Mouse (Mus musculus): ENCODE measurements at regions not wholly inside any gene's neighbourhood (a gene's known extent, or its start where the extent isn't known, plus 50 kb on each side); places are given as distances from the start of the nearest gene placed in this dataset.
"Not testable (repeated sequence)": the region's sequence is repeated elsewhere in the genome, so short reads cannot be mapped to it uniquely, and the experiment has no call there.

DNA sequence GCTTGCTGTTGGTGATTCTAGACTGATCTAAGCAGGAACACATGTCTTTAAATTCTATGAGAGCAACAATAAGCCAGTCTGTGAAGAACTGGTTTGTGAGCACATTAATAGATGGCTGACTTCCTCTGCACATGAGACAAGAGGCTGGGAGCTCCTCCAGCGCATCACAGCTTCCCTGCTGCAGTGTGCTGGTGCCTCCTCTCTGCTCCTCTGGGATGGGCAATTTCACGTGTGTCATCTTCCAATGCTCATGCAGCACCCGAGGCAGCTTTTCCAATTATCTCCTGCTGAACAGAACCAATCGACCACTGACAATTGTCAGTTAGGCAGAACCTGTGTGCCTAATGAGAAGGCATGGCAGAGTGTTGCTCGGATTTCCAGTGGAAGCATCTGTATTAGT, 86.5 kb upstream of the Smlr1 start:
- ATAC-seq = 0 out of 2 replicates have a peak, but pooled peaks have one; percentile 16
- H3K36me3 ChIP-seq (ENCODE audit: insufficient read depth) = no peaks in the 10 kb centered on the region
- H3K9me3 ChIP-seq (ENCODE audit: low read length) = no peaks in the 10 kb centered on the region
- H3K9ac ChIP-seq = no peak overlapping the region
- peaks cover 4% of the 10 kb centered on the region; the same call in 1 of the 2 replicates for H3K4me1 ChIP-seq (ENCODE audit: insufficient read depth)
- H3K4me3 ChIP-seq (ENCODE audit: low read depth, low read length) = no peak overlapping the region
- no peak overlapping the region for H3K4me2 ChIP-seq (ENCODE audit: low read depth)
- TF ChIP-seq CTCF (IDR thresholded peaks at IDR 0.05; ENCODE audit: low read depth) = no peak
- H3K27ac ChIP-seq (ENCODE audit: low read depth, low read length) = no peak overlapping the region
- WGBS = 60% methylated on average over 5 of the region's 5 CpGs
- no peaks in the 10 kb centered on the region for H3K27me3 ChIP-seq (ENCODE audit: insufficient read depth, low read length)
- DNase-seq = peak; percentile 13

DNA sequence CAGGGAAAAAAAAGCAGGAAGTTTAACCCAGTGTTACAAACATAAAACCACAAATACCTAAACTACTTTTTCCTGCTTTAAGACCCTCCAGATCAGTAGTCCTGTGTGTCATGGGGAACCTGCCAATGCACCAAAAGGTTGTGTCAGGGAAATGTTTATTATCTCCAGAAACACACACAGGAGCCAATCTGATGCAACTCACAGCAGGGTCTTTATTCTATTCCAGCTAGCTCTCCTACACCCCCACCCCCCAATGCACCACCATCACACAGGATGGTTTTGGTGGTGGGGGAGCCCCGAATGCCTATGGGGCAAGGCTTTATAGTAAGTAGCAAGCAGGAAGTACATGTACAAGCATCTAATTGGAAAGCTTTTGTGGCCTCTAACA, 85.7 kb upstream of the Smlr1 start:
- H3K27ac ChIP-seq (ENCODE audit: low read depth, low read length); DNase-seq; H3K9me3 ChIP-seq (ENCODE audit: low read length); H3K36me3 ChIP-seq (ENCODE audit: insufficient read depth); H3K4me1 ChIP-seq (ENCODE audit: insufficient read depth); H3K9ac ChIP-seq; H3K4me2 ChIP-seq (ENCODE audit: low read depth); H3K4me3 ChIP-seq (ENCODE audit: low read depth, low read length); H3K27me3 ChIP-seq (ENCODE audit: insufficient read depth, low read length): not testable (repeated sequence)
- WGBS = 18% methylated on average over 1 of the region's 1 CpGs
- ATAC-seq = peak; percentile 20; the same call in 1 of the 2 replicates

DNA sequence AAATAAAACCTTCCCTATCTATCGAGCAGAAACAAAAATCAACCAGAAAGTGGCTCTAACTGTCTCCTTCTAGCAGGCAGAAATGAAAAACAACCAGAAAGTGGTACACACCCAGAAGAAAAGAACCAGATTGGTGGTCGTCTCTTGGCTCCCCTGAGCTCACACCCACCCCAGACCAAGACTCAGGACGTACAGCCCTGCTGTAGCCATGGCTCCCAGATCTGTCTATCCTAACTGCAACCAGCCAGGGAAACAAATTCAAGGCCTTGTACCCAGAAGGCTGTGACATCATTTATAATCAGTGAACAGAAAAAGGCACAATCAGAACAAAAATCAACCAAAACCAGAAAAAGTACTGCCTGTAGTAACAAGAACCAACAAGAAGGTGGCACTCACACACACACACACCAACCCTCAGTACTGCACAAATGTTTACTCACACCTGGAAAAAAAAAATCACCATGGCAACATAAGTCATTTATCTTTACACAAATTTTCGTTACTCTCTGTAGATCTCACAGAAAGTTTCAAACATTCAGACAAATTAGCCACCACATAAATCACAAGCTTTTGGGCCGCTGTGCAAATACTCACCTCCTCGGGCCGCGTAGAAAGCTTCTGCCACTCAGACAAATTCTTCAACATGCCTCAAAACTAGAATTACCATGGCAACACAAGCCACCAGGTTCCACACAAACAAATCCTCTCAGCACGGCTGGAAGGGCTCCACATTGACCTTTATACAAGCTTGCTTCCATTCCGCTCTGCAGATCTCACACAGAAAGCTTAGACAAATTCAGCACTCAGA, 85.1 kb upstream of the Smlr1 start:
- 19% methylated on average over 10 of the region's 10 CpGs for WGBS
- Histone ChIP-seq H3K9ac (no peak overlapping the region), H3K9me3 (ENCODE audit: low read length) (no peaks in the 10 kb centered on the region), H3K4me1 (ENCODE audit: insufficient read depth) (peaks cover 4% of the 10 kb centered on the region; the same call in 1 of the 2 replicates), H3K4me3 (ENCODE audit: low read depth, low read length) (no peak overlapping the region), H3K36me3 (ENCODE audit: insufficient read depth) (no peaks in the 10 kb centered on the region), H3K4me2 (ENCODE audit: low read depth) (0 out of 2 replicates have a peak overlapping the region, but pooled peaks have one; percentile 8), H3K27ac (ENCODE audit: low read depth, low read length) (no peak overlapping the region), H3K27me3 (ENCODE audit: insufficient read depth, low read length) (no peaks in the 10 kb centered on the region)
- TF ChIP-seq CTCF (IDR thresholded peaks at IDR 0.05; ENCODE audit: low read depth) = peak; percentile 62
- DNase-seq (peak; percentile 62), ATAC-seq (peak; percentile 88)

DNA sequence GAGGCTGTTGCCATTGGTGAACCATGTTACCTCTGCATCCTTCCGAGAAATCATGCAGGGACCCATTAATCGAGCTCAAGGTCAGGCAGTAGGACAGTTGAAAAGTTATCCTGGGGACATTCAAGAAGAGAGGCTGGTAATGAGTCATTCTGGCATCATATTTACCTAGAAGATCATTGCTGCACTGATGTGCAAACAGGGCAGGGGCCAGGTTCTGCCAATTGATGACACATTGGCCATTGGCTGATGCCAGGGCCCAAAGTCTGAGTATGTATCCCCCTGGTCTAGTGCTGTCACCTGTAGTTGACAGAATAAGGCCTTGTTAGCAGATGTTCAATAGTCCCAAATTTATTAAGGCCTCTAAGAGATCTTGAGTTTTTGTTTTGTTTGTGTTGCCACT, 83.6 kb upstream of the Smlr1 start:
- H3K27ac ChIP-seq (ENCODE audit: low read depth, low read length) = no peak overlapping the region
- ATAC-seq = no peak
- 96% methylated on average over 2 of the region's 2 CpGs for WGBS
- H3K4me1 ChIP-seq (ENCODE audit: insufficient read depth) = peaks cover 4% of the 10 kb centered on the region; the same call in 1 of the 2 replicates
- H3K4me2 ChIP-seq (ENCODE audit: low read depth) = no peak overlapping the region
- no peaks in the 10 kb centered on the region for H3K36me3 ChIP-seq (ENCODE audit: insufficient read depth)
- DNase-seq = no peak
- TF ChIP-seq CTCF (IDR thresholded peaks at IDR 0.05; ENCODE audit: low read depth) = no peak
- 0 out of 2 replicates have a peak, but pooled peaks cover 5% of the 10 kb centered on the region for H3K9me3 ChIP-seq (ENCODE audit: low read length)
- H3K4me3 ChIP-seq (ENCODE audit: low read depth, low read length) = no peak overlapping the region
- no peaks in the 10 kb centered on the region for H3K27me3 ChIP-seq (ENCODE audit: insufficient read depth, low read length)
- no peak overlapping the region for H3K9ac ChIP-seq

DNA sequence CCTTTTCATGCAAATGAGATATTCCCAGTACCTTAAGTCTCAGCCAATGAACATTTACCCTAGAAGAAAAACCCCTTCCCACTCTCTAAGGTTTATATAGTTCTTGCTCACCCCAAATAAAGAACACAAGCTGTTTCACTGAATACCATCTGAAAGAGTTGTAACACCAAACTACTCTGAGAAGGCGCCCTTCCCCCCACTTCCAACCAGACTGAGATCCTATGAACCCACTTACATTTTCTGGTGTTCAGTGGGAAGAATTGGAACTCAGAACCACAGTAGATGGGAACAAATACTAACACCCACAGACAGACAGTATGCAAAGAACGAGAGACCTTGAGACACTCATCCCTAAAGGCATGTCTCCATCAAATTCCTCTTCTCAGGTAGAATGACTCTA, 65.4 kb upstream of the Smlr1 start:
- ATAC-seq = no peak

DNA sequence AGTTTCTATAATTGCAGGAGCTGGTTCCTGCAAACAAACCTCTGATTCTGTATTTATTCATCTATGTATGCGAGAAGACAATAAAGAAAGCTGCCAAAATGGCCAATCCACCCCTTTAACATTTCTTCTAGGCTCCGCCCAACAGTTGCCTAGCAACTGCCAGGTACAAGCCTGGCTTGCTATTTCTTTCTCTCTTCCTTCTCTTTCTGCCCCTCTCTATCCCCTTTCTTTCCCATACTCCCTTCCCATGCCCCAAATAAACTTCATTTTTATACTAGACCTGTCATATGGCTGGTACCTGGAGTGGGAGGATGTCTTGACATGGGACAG, 53.2 kb upstream of the Smlr1 start:
- Histone ChIP-seq H3K27ac (ENCODE audit: low read depth, low read length) (no peak overlapping the region), H3K9ac (no peak overlapping the region), H3K4me2 (ENCODE audit: low read depth) (no peak overlapping the region), H3K36me3 (ENCODE audit: insufficient read depth) (no peaks in the 10 kb centered on the region), H3K4me1 (ENCODE audit: insufficient read depth) (no peaks in the 10 kb centered on the region), H3K27me3 (ENCODE audit: insufficient read depth, low read length) (no peaks in the 10 kb centered on the region), H3K9me3 (ENCODE audit: low read length) (no peaks in the 10 kb centered on the region), H3K4me3 (ENCODE audit: low read depth, low read length) (no peak overlapping the region)
- DNase-seq = peak; percentile 8
- 0 out of 2 replicates have a peak, but pooled peaks have one; percentile 25 for ATAC-seq
- TF ChIP-seq CTCF (IDR thresholded peaks at IDR 0.05; ENCODE audit: low read depth) = no peak
- 76% methylated on average over 2 of the region's 2 CpGs for WGBS

More for the DNA sequence above, 65.4 kb upstream of the Smlr1 start:
- DNase-seq = no peak
- Histone ChIP-seq H3K9ac (no peak overlapping the region), H3K9me3 (ENCODE audit: low read length) (no peaks in the 10 kb centered on the region), H3K4me1 (ENCODE audit: insufficient read depth) (no peaks in the 10 kb centered on the region), H3K36me3 (ENCODE audit: insufficient read depth) (no peaks in the 10 kb centered on the region), H3K27ac (ENCODE audit: low read depth, low read length) (no peak overlapping the region), H3K4me3 (ENCODE audit: low read depth, low read length) (no peak overlapping the region), H3K4me2 (ENCODE audit: low read depth) (no peak overlapping the region), H3K27me3 (ENCODE audit: insufficient read depth, low read length) (no peaks in the 10 kb centered on the region)
- no peak for TF ChIP-seq CTCF (IDR thresholded peaks at IDR 0.05; ENCODE audit: low read depth)
- WGBS = 94% methylated on average over 2 of the region's 2 CpGs

DNA sequence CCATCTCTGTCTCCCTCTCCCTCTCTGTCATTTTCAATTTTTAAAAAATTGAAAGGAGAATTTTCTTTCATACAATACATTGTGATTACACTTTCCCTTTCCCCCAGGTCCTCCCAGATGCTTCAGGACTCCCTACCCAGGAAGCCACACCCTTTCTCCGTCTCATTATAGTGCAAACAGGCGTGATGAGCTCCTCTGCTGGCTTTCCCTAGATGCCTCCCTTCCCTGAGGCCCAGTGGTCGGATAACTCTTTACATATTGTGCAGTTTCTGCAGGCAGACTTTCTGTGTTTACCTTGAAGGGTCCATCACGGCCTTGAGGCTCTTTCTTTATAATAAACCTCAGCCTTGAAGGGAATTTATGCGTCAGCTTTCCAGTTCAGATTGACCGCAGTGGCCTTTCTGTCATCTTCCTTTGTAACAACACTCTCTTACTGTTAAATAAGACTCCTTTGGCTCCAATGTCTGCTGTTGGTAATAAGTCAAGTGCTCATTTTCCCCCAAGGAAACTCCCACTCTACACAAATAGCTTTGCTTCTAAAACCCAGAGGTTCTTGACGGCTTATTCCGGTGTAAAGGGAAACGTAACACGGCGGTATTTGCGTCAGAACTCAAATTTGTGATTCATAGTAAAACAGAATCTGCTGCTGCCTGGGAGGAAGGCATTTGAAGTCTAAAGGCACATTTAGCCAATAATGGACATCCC, 52.7 kb upstream of the Smlr1 start:
- 74% methylated on average over 12 of the region's 12 CpGs for WGBS
- DNase-seq = peak; percentile 2
- H3K27me3 ChIP-seq (ENCODE audit: insufficient read depth, low read length) = no peaks in the 10 kb centered on the region

More for the DNA sequence above, 52.7 kb upstream of the Smlr1 start:
- H3K36me3 ChIP-seq (ENCODE audit: insufficient read depth) = no peaks in the 10 kb centered on the region
- no peak for ATAC-seq
- H3K4me1 ChIP-seq (ENCODE audit: insufficient read depth) = no peaks in the 10 kb centered on the region
- no peak overlapping the region for H3K4me2 ChIP-seq (ENCODE audit: low read depth)
- no peak overlapping the region for H3K9ac ChIP-seq
- no peak overlapping the region for H3K27ac ChIP-seq (ENCODE audit: low read depth, low read length)
- TF ChIP-seq CTCF (IDR thresholded peaks at IDR 0.05; ENCODE audit: low read depth) = no peak
- no peak overlapping the region for H3K4me3 ChIP-seq (ENCODE audit: low read depth, low read length)
- H3K9me3 ChIP-seq (ENCODE audit: low read length) = no peaks in the 10 kb centered on the region
